Mouse (Mus musculus): Measurements from ENCODE around the gene Tm4sf19.
A peak's percentile ranks its signal among the peaks of the same experiment; 100 is the strongest.
"Not testable (repeated sequence)": the region's sequence is repeated elsewhere in the genome, so short reads cannot be mapped to it uniquely, and the experiment has no call there.

Gene Tm4sf19

DNA sequence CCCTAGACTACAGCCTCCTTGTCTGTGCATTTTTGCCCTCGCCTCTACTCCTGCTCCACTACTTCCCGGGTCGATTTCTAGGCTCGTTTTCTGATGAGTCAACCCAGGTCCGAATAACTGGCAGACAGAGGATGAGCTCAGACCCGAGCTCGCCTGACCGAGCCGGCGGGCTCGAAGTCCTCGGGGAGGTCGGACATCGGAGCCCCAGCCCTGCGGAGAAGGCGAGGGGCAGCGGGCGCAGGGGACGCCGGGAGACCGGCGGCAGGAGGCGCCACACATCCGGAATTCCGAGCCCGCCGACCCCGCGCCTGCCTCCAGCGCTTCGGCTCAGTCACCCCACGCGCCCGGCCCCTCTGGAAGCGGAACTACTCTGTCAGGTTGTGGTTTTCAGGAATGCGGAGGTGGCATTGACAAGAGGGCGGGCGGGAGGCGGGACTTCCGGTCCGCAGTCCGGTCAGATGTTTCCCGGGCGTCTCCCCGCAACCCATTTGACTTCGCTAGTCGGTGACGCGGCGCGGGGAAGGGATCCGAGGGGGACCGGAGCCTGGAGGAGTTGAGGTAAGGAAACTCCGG lies 30.3 kb downstream of the Tm4sf19 start, which contains the start of gene Pcyt1a:
Gene Pcyt1a (plus strand): TSS at position 448 of the 573 bp plus-strand sequence.
- DNase-seq (ENCODE audit: low spot score) = peak; percentile 91

DNA sequence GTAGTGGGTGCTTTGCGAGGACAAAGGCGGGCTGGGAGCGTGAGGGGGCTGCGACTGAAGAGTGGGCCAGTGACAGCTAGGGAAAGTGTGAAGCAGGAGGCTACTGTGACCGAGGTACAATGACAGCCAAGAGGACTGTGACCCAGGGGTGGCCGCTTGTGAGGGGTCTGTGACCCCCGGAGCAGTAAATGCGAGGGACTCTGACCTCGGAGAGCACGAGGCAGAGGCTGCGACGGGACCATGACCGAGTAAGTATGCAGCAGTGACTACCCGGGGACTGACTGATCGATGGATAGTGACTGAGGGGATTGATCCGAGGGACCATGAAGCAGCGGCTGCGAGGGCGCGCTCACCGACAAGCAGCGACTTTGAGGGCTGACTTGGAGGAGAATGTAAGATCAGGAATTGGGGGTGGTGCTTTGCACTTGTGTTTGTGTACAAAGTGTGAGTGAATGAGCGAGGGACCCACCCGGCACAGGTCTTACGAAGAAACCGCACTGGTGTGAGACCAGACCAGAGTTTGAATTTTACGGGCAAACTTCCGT lies 30.8 kb downstream of the Tm4sf19 start:
- DNase-seq (ENCODE audit: low spot score) = no peak

DNA sequence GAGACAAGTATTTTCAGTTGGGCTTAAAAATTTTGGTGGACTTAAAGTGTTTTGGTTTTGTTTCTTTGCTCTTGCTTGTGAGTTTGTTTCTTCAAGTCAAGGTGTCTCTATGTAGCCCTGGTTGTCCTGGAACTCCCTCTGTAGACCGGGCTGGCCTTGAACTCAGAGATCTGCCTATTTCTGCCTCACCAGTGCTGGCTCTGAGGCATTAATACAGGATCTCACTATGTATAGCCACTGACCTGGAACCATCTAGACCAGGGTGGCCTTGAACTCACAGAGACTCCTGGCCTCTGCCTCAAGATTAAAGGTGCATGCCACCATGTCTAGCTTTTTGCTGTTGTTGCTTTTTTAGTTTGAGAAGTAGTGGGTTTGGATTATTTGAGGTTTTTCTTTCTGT lies 31.6 kb downstream of the Tm4sf19 start:
- DNase-seq (ENCODE audit: low spot score) = no peak

DNA sequence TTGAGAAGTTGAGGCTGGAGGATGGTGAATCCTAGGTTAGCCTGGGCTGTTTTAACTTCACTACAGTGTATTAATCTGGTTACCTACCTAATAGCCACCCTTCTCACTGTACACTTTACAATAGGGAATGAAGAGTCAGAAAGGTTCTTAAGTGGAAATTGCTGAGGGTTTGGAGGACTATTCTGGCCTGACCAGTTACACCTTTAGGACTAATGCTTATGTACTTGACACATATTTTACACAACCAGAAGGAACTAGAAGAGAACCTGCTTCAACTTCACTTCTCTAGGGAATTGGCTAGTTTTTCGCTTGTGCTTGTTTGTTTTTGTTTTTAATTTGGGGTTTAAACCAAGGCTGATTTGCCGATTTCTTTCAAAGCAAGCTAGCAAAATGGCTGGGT lies 32.8 kb downstream of the Tm4sf19 start:
- DNase-seq (ENCODE audit: low spot score) = no peak

DNA sequence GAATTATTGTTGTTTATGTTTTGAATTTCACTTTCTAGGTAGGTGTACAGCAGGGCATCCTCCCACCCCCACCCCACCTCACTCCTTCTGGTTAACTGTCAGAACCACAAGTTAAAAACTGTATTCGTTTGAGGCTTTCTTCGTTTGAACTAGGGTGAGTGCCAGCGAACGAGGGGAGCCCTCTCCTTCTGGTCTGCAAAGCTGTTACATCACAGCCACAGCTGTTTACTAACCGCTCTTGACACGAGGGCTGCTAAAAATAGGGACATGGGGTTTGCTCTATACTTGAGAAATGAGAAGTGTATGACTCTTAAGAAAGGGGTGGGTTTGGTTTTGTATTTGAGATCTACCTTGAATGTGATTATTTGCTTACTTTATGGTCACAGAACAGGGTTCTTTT lies 33.8 kb downstream of the Tm4sf19 start:
- DNase-seq (ENCODE audit: low spot score) = no peak

DNA sequence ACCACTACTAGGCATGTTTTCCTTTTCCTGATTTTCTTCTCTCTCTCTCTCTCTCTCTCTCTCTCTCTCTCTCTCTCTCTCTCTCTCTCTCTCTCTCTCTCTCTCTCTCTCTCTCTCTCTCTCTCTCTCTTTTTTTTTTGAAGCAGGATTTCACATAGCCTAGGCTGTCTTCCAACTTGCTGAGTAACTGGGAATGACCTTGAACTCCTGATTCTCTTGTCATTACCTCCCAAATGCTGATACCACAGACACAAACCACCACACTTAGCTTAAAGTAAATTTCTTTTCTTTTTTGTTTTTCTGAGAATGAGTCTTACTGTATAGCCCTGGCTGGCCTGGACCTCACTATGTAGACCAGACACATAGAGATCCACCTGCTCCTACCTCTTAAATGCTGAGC lies 34.4 kb downstream of the Tm4sf19 start:
- no peak for DNase-seq (ENCODE audit: low spot score)

DNA sequence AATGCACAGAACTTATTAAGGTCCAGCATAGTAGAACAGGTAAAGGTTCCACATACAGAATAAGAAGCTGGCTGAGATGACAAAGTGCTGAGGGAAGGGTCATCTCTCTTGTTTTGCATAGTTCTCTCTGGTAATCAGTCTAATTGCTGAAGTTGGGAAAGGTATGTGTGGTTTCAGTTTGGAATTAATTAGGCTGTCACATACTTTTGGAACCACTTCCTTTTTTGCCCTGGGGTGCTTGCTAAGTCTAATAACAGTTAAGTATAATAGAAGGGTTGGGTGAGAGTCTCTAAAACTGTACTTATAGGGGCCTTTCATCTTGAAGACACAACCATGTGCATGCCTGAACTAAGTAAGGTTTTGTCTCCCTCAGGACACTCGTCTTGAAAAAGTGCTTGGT lies 36.4 kb downstream of the Tm4sf19 start:
- DNase-seq (ENCODE audit: low spot score) = no peak

DNA sequence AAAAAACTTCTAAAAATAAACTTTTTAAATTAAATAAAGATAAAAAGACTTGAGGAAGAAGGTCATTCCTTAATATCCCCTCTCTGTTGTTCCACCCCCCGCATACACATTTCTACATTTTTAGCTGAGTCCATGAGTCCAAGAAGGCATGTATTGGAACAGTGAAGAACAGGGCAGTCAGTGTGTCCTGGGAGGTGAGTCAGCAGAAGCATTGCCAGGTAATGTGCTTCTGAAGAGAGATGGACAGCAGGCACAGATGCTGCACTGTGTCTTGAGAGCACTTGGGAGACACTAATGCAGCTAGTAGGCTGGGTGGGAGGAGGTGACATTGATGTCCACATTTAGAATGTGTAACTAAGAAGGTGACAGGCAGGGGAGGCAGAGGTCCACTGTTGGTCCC lies 37.0 kb downstream of the Tm4sf19 start:
- no peak for DNase-seq (ENCODE audit: low spot score)

DNA sequence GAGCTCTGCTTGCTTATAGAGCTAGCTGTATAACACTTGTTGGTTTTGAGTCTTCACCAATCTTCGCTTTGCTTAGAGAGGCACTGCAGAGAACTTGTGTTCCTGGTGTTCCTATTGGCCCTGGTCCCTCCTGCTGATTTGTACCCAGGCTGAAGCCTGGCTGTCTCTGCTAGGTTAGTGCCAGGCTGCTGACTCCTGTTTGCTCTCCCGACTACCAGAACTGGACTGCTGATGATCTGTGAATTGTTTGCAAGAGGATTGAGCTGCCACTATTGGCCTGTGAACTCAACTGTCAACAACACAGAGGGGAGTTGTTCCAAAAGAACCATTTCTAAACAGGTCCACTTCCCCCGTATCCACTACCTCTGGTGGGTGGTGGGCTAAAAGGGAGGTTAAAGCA lies 41.1 kb downstream of the Tm4sf19 start:
- no peak for DNase-seq (ENCODE audit: low spot score)

DNA sequence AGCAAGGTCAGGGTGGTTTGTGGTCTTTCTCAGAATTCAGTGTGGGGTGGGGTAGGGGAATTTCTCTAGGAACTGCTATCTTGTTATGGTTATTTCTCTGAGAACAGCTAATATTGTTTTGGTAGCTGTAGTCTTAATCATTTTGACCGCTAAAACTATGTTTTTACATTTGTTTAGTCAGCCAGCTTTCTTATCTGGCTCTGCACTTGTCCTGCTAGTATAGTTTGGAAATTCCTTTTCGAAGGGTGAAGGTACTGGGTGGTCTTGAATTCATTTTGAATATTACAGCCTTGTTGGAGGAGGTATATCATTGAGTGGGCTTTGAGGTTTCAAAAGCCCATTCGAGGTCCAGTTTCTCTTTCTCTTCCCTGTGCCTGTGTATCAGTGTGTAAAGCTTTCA lies 44.3 kb downstream of the Tm4sf19 start:
- not testable (repeated sequence) for DNase-seq (ENCODE audit: low spot score)

DNA sequence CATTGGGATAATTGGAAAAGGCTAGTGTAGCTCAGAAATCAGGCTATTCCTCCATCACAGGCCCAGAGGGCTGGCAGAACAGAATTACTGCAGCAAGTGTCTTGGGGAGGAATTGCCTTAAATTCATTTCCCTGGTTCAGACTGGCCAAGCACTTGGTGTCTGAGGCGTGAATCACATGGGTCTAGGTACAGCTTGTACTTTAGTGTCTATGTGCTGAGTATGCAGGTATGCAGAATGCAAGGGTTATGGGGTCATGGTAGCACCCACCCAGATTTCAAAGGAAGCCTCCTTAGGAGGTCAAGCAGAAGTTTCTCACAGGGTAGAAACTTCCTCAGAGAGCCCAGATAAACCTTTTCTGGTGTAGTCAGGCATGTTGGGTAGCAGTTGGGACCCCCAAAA lies 45.3 kb downstream of the Tm4sf19 start:
- DNase-seq (ENCODE audit: low spot score) = no peak

DNA sequence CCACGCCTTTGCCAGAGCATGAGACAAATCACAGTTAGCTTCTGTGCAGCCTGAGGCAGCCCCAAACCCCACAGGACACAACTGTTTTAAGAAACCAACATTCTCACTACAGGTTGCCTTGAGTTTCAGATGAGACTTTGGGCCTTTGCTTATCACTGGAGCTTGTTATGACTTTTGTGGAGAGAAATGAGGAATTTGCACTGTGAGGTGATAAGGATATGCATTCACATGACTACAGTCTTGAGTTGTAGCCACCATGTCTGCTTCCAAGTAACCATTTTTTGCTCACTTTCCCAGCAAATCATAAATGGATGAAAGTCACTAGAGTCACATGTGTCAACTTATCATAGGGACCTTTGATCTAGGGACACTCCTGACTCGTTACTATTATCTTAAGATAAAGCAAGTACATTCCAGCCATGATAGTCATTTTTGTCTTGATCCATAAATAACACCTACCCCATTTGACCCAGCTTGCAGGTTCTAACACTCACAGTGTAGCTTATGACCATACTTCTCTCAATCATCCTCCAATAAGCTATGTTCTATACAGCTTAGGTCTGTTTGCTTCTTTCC lies 46.3 kb downstream of the Tm4sf19 start:
- no peak for DNase-seq (ENCODE audit: low spot score)

DNA sequence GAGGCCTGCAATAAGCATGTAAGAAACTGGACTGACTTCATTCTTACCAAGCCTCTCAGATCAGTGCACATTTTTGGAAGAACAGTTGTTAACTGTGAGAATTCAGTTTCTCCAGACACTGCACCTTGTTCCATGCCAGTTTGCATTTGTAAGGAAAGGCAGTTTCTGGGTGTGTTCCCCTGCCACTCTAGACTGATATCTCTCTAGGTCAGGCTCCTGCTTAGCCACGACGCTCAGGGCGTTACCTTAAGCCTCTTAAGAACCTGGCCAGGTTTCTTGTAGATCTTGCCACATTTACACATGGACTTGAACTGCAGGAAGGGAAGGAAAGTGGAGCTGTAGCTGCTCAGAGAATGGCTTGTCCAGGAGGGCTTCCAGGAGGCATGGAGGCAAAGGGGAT lies 49.4 kb downstream of the Tm4sf19 start:
- no peak for DNase-seq (ENCODE audit: low spot score)

DNA sequence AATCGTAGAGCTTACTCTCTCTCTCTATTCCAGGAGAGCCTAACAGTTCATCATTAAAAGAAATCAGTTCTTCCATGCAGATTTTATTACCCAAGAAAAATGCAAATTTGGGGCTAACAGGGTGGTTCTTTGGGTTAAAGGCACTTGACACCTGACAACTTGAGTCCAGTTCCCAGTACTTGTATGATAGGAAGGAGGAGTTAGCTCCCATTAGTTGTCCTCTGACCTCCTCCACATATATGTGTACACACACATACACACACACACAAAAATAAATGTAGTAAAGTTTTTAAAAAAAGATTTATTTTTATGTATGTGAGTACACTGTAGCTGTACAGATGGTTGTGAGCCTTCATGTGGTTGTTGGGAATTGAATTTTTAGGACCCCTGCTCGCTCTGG lies 49.8 kb downstream of the Tm4sf19 start:
- DNase-seq (ENCODE audit: low spot score) = no peak

DNA sequence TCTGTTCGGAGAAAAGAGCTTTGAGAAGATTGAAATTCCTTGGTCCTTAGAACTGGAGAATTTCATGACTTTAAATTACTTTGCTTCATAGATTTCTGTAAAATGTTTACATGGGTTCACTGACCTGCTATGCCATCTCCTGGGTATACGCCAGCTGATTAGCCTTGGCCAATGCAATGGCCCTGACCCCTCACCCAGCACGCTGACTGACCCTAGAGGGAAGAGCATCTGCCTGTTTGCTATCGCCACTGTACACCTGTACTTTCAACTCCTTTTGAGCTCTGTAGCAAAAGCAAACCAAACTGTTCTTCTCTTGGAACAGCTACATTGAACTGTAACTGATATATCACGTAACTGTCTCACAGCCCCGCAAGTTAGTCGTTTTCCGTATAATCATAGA lies 52.8 kb downstream of the Tm4sf19 start:
- no peak for DNase-seq (ENCODE audit: low spot score)

DNA sequence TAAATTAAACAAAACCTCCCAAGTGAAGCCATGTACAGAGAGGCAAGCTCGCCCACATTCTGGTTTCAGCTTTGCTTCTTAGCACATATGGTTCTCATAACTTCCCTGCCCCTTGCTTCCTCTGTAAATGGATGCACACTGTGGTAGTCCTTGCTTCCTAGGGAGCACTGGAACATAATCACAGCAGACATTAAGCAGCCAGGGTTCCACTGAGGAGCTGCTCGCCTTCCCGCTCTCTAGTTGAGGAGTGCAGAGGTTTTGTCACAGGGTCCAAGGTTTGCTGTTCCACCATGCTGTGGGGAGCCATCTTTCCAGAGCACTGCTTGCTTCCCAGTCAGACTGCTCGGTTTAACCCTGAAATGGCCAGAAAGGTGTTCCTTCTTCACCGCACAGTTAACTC lies 54.3 kb downstream of the Tm4sf19 start:
- no peak for DNase-seq (ENCODE audit: low spot score)

DNA sequence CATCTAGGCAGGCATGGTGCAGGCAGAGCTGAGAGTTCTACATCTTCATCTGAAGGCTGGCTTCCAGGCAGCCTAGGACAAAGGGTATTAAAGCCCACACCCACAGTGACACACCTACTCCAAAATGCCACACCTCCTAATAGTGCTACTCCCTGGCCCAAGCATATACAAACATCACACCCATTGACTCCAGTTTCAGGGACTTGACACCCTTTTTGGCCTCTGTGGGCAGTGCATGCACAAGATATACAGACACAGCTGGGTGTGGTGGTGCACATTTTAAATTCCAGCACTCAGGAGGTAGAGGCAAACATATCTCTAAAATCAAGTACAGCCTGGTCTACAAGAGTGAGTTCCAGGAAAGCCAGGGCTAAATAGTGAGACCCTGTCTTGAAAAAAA lies 55.8 kb downstream of the Tm4sf19 start:
- DNase-seq (ENCODE audit: low spot score) = no peak

DNA sequence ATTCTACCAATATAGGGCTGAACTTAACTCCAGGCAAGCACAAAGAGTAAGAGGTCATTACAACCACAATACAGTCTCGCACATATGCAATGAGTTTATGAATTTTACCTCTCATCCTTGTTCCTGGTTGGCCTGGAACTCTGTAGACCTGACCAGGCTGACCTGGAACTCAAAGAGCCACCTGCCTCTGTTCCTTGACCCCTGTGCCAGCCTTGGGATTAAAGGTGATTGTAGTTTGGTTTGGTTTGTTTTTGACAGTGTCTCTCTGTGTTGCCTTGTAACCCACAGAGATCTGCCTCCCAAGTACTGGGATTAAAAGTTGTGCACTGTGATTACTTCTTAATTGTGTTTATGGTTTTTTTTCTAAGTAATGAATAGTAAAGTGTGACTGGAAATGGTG lies 56.5 kb downstream of the Tm4sf19 start:
- no peak for DNase-seq (ENCODE audit: low spot score)
